Mouse (Mus musculus): ENCODE data around the gene Agbl2. TPM values are rescaled to one million over a fixed set of nuclear protein-coding genes. Genes with fewer than 3 reads are reported as not detected.

Agbl2 gene
- total RNA-seq (2023): under 1 TPM; 0.20 to 0.22 TPM

GRCm38 (mm10) chr2:90782458-90782857 lies at the start of gene Agbl2:
Gene Agbl2 (plus strand): TSS chr2:90782727.

GRCm38 (mm10) chr2:90745053-90745678 lies 37.4 kb upstream of the Agbl2 start, which contains the start of gene Fnbp4:
Gene Fnbp4 (plus strand): TSS chr2:90745370.

GRCm38 (mm10) chr2:90846955-90847680 lies 64.6 kb downstream of the Agbl2 start, which contains the start of gene Mtch2:
Gene Mtch2 (plus strand): TSS chr2:90847155.

Other genes with a start within 250 kb of the Agbl2 start
- 100 to 1,000 TPM; 106 to 108 TPM for gene Ptprj, start 202.1 kb upstream of the Agbl2 start, total RNA-seq (2023)
- 10 to 100 TPM; 30.4 to 33.0 TPM for gene Nup160, start 105.5 kb upstream of the Agbl2 start, total RNA-seq (2023)
- gene Fnbp4, start 37.4 kb upstream of the Agbl2 start, total RNA-seq (2023): 100 to 1,000 TPM; 130 to 131 TPM
- 10 to 100 TPM; 51.9 to 62.9 TPM for gene Mtch2, start 64.4 kb downstream of the Agbl2 start, total RNA-seq (2023)
- gene C1qtnf4, start 103.1 kb downstream of the Agbl2 start, total RNA-seq (2023): not detected
- gene Kbtbd4, start 122.0 kb downstream of the Agbl2 start, total RNA-seq (2023): 10 to 100 TPM; 16.0 to 16.9 TPM
- 10 to 100 TPM; 48.7 to 55.4 TPM for gene Ndufs3, start 122.1 kb downstream of the Agbl2 start, total RNA-seq (2023)
- 10 to 100 TPM; 41.7 to 44.3 TPM for gene Celf1, start 157.7 kb downstream of the Agbl2 start, total RNA-seq (2023)

Measured in neutrophil, adult 59 days (primary cell).